Mouse (Mus musculus) stomach, embryonic 14.5 days (tissue): ENCODE measurements around the gene Kiss1. TPM values are rescaled to one million over a fixed set of nuclear protein-coding genes. Genes with fewer than 3 reads are reported as not detected.

Experiments used
- ATAC-seq: fragments of 200-750 bp; cut with Nextera tagmentation; 2 replicates; pipeline ENCODE4 v1.8.0; 2017; ENCODE audit warnings: low read depth, moderate TSS enrichment; ENCODE audit not compliant: insufficient number of reproducible peaks, insufficient read depth, low FRiP score
- H3K27ac ChIP-seq: fragments of 300-500 bp; sonication (generic); 2 replicates; pipeline ENCODE4 v1.5.1; 2014; ENCODE audit warnings: mild to moderate bottlenecking, low read length, moderate library complexity, mixed read lengths
- H3K27me3 ChIP-seq: fragments of 300-500 bp; sonication (generic); 2 replicates; pipeline ENCODE4 v1.6.1; 2014; ENCODE audit warnings: low read length, control low read depth, mixed read lengths; ENCODE audit not compliant: control insufficient read depth, insufficient read depth
- H3K36me3 ChIP-seq: fragments of 300-500 bp; sonication (generic); 2 replicates; pipeline ENCODE4 v1.6.1; 2014; ENCODE audit warnings: mild to moderate bottlenecking, control low read depth, low read length, moderate library complexity, mixed read lengths; ENCODE audit not compliant: control insufficient read depth, insufficient read depth
- H3K4me1 ChIP-seq: fragments of 300-500 bp; sonication (generic); 2 replicates; pipeline ENCODE4 v1.6.1; 2014; ENCODE audit warnings: low read length, control low read depth, mixed read lengths; ENCODE audit not compliant: control insufficient read depth, insufficient read depth
- H3K4me2 ChIP-seq: fragments of 300-500 bp; sonication (generic); replicated peaks from 2 replicates; pipeline ENCODE4 v1.6.1; 2014; ENCODE audit warnings: low read depth, low read length, control low read depth
- H3K4me3 ChIP-seq: fragments of 300-500 bp; sonication (generic); 2 replicates; pipeline ENCODE4 v1.5.1; 2014; ENCODE audit warnings: low read depth, low read length, control low read depth
- H3K9ac ChIP-seq: fragments of 300-500 bp; sonication (generic); replicated peaks from 2 replicates; pipeline ENCODE4 v1.6.1; 2014; ENCODE audit warnings: low read depth, mild to moderate bottlenecking, control low read depth, low read length, moderate library complexity, mixed read lengths
- H3K9me3 ChIP-seq: fragments of 300-500 bp; sonication (generic); 2 replicates; pipeline ENCODE4 v1.6.1; 2016; ENCODE audit warnings: low read depth, low read length, control low read depth; ENCODE audit not compliant: control insufficient read depth
- WGBS: fragments of 180-500 bp; shearing (Covaris S2); extraction: QIAGEN DNeasy Blood & Tissue Kit; methylation state at CpG from one replicate; pipeline ENCODE4 v1.1.7; 2014; 5-methylcytosine and 5-hydroxymethylcytosine counted together
- polyA plus RNA-seq: library from polyadenylated mRNA; unstranded; fragments of >200 nt; fragmentation: Nextera tagmentation; extraction: Ambion mirVana; gene quantifications from 2 replicates; pipeline ENCODE4 v1.2.1, GENCODE M21; 2014

Gene Kiss1
- polyA plus RNA-seq, 1 experiment from 2014 or later = not detected

DNA sequence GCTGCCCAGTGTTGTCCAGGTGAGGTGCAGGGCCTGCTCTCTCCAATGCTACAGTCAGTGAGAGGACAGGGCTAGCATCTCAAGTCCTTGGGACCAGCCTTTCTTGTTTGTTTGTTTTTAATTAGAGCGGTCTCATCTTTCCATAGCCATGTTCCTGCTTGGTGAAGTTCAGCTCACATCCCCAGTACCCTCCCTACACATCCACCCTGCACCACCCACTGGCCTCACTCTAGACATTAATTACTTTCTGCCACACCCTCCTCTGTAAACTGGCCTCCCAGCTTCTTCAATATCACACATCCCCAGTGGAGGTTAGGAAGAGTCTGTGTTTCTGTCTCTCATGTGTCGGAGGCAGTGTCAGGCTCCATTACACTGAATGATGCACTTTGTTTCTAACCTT is 22.7 kb downstream of the Kiss1 start:
- H3K9me3 ChIP-seq = no peaks in the 10 kb centered on the region
- H3K36me3 ChIP-seq = no peaks in the 10 kb centered on the region
- WGBS = 81% methylated on average over 2 of the region's 2 CpGs
- H3K4me3 ChIP-seq = no peak overlapping the region
- H3K4me2 ChIP-seq = no peak overlapping the region
- no peak overlapping the region for H3K27ac ChIP-seq
- no peak overlapping the region for H3K9ac ChIP-seq
- no peak for ATAC-seq
- H3K4me1 ChIP-seq = no peaks in the 10 kb centered on the region
- H3K27me3 ChIP-seq = no peaks in the 10 kb centered on the region

DNA sequence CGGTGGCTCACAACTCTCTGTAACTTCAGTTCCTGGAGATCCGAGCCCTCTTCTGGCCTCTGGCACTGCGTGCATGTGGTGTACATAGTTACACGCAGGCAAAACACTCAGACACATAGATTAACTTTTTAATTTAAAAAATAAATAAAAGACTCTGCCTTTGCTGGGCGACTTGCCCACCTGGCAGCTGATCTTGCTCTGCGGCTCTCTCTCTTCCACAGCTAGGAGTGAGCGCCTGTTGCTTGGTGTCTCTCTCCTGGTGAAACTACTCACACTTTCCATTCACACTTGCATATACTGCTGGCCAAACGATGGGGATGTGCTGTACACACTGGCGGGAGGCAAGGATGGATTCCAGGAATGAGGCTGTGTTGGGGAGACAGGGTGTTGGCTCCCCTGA is 24.9 kb downstream of the Kiss1 start:
- H3K27ac ChIP-seq = no peak overlapping the region
- WGBS = 79% methylated on average over 9 of the region's 9 CpGs
- no peak overlapping the region for H3K4me3 ChIP-seq
- ATAC-seq = no peak
- H3K4me2 ChIP-seq = no peak overlapping the region
- H3K4me1 ChIP-seq = no peaks in the 10 kb centered on the region
- no peaks in the 10 kb centered on the region for H3K27me3 ChIP-seq
- H3K9ac ChIP-seq = no peak overlapping the region
- H3K36me3 ChIP-seq = no peaks in the 10 kb centered on the region
- H3K9me3 ChIP-seq = no peaks in the 10 kb centered on the region

- Histone ChIP-seq H3K36me3 (no peaks in the 10 kb centered on the region), H3K27me3 (no peaks in the 10 kb centered on the region), H3K4me2 (no peak overlapping the region), H3K27ac (no peak overlapping the region), H3K9me3 (no peaks in the 10 kb centered on the region), H3K4me3 (no peak overlapping the region), H3K9ac (no peak overlapping the region), H3K4me1 (no peaks in the 10 kb centered on the region)
- no peak for ATAC-seq
- 66% methylated on average over 3 of the region's 3 CpGs for WGBS
Observed at GRCm38 (mm10) chr1:133347226-133347625, 25.6 kb downstream of the Kiss1 start.

DNA sequence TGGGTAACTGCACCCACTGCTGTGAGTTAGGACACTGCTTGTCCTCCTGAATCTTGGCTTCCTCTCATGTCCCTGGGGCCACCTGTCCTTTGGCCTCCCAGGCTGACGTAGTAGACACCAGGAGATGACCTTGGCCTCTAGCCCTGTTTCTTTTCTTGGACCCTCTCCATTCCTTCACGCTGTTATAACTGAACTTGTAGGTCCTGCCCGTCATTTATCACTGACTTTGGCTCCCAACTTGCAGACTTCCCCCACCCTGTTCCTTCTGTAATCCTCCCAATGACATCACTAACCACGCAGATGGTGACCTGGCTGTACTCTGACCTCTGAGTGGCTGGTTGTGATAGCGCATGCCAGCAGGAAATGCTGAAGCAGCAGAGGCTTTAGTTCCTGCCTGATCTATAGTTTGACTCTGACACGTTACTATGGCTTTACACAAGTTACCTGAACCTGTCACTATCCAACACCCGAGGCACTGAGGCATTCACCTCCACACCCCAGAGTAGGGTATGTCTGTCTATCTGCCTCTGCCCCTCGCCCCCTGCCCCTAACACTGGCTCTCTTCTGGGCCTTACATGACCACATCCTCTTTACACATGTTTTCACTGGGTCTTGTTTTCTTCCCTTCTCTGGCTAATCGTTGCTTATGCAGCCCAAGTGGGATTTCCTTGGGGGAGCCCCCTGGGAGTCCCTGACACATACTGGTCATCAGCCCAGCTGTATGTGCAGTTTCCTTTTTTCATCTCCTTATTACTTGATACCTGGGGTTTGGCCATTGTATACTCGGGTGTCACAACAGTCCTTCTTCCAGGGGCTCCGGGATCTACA is 26.2 kb downstream of the Kiss1 start:
- H3K27ac ChIP-seq = no peak overlapping the region
- H3K4me1 ChIP-seq = no peaks in the 10 kb centered on the region
- H3K9ac ChIP-seq = no peak overlapping the region
- 59% methylated on average over 11 of the region's 11 CpGs for WGBS
- no peaks in the 10 kb centered on the region for H3K9me3 ChIP-seq
- no peak overlapping the region for H3K4me2 ChIP-seq
- no peaks in the 10 kb centered on the region for H3K27me3 ChIP-seq
- no peak overlapping the region for H3K4me3 ChIP-seq
- ATAC-seq = no peak
- no peaks in the 10 kb centered on the region for H3K36me3 ChIP-seq

DNA sequence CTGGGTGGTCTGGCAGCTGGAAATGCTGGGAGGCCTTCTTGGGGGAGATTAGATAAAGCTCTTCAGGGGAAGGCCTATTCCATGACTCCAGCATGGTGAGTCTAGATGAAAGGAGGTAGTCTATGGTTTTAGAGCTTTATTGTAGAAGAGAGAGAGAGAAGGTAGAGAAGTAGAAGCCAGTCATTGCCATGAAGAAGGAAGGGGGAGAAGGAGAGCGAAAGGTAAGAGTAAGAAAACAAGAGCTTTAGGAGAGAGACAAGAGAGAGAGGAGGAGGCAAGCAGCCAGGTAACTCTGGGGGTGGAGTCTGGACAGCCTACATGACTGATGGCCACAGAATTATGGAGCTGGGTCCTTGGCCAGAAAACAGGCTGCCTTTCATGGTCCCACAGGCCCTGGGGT is 28.5 kb downstream of the Kiss1 start, which contains the start of gene Ren1:
TSS of gene Ren1 (plus strand) at position 301 of the 400 bp plus-strand sequence.
- no peak within 1 kb of the TSS for H3K9ac ChIP-seq
- no peak within 1 kb of the TSS for H3K4me3 ChIP-seq
- H3K36me3 ChIP-seq = no peaks in the 10 kb centered on the region
- ATAC-seq = no peak
- H3K4me2 ChIP-seq = no peak within 1 kb of the TSS
- H3K27ac ChIP-seq = no peak within 1 kb of the TSS
- H3K9me3 ChIP-seq = no peaks in the 10 kb centered on the region
- WGBS = 89% methylated on average over 1 of the region's 1 CpGs
- no peaks in the 10 kb centered on the region for H3K4me1 ChIP-seq
- no peaks in the 10 kb centered on the region for H3K27me3 ChIP-seq

GRCm38 (mm10) chr1:133351762-133352161 is 30.1 kb downstream of the Kiss1 start:
- Histone ChIP-seq H3K9ac (no peak overlapping the region), H3K4me1 (no peaks in the 10 kb centered on the region), H3K4me3 (no peak overlapping the region), H3K4me2 (no peak overlapping the region), H3K9me3 (no peaks in the 10 kb centered on the region), H3K36me3 (no peaks in the 10 kb centered on the region), H3K27ac (no peak overlapping the region), H3K27me3 (no peaks in the 10 kb centered on the region)
- WGBS = 59% methylated on average over 9 of the region's 9 CpGs
- no peak for ATAC-seq

- 54% methylated on average over 12 of the region's 12 CpGs for WGBS
- ATAC-seq = no peak
Observed at GRCm38 (mm10) chr1:133353371-133353809, 31.7 kb downstream of the Kiss1 start.

GRCm38 (mm10) chr1:133355469-133355868 is 33.8 kb downstream of the Kiss1 start:
- no peaks in the 10 kb centered on the region for H3K36me3 ChIP-seq
- ATAC-seq = no peak
- WGBS = 39% methylated on average over 5 of the region's 5 CpGs
- no peak overlapping the region for H3K4me3 ChIP-seq
- H3K4me2 ChIP-seq = no peak overlapping the region
- no peaks in the 10 kb centered on the region for H3K4me1 ChIP-seq
- H3K9me3 ChIP-seq = no peaks in the 10 kb centered on the region
- H3K9ac ChIP-seq = no peak overlapping the region
- H3K27me3 ChIP-seq = no peaks in the 10 kb centered on the region
- no peak overlapping the region for H3K27ac ChIP-seq

More at GRCm38 (mm10) chr1:133353371-133353809, 31.7 kb downstream of the Kiss1 start:
- Histone ChIP-seq H3K36me3 (no peaks in the 10 kb centered on the region), H3K27ac (no peak overlapping the region), H3K9me3 (no peaks in the 10 kb centered on the region), H3K27me3 (no peaks in the 10 kb centered on the region), H3K4me3 (no peak overlapping the region), H3K4me1 (no peaks in the 10 kb centered on the region), H3K9ac (no peak overlapping the region), H3K4me2 (no peak overlapping the region)
